Mouse (Mus musculus) lung, postnatal 10 days (tissue): ENCODE results near the gene Tmem184b.

Source experiments
- DNase-seq: peaks from one replicate; pipeline ENCODE4 v3.0.0; 2021

Gene Tmem184b

GRCm38 (mm10) chr15:79429527-79429926, 26.2 kb upstream of the Tmem184b start:
- DNase-seq, result no peak

GRCm38 (mm10) chr15:79428616-79429015, 25.2 kb upstream of the Tmem184b start:
- no peak for DNase-seq

- no peak for DNase-seq
Observed at GRCm38 (mm10) chr15:79427516-79427915, 24.1 kb upstream of the Tmem184b start.

- peak; percentile 69 for DNase-seq
Observed at GRCm38 (mm10) chr15:79425516-79425915, 22.1 kb upstream of the Tmem184b start.

GRCm38 (mm10) chr15:79424602-79425001, 21.2 kb upstream of the Tmem184b start:
- DNase-seq, result no peak

GRCm38 (mm10) chr15:79422715-79423243, 19.4 kb upstream of the Tmem184b start:
- no peak for DNase-seq

- no peak for DNase-seq
Observed at GRCm38 (mm10) chr15:79418677-79419076, 15.3 kb upstream of the Tmem184b start.

- no peak for DNase-seq
Observed at GRCm38 (mm10) chr15:79418265-79418664, 14.9 kb upstream of the Tmem184b start.

- DNase-seq, result no peak
Observed at GRCm38 (mm10) chr15:79417379-79417778, 14.0 kb upstream of the Tmem184b start.

- DNase-seq, result no peak
Observed at GRCm38 (mm10) chr15:79416460-79417085, 13.2 kb upstream of the Tmem184b start.

- DNase-seq, result no peak
Observed at GRCm38 (mm10) chr15:79414513-79414912, 11.1 kb upstream of the Tmem184b start.

GRCm38 (mm10) chr15:79413802-79414201, 10.4 kb upstream of the Tmem184b start:
- DNase-seq, result no peak

GRCm38 (mm10) chr15:79413201-79413600, 9.8 kb upstream of the Tmem184b start:
- DNase-seq, result no peak

- DNase-seq, result no peak
Observed at GRCm38 (mm10) chr15:79411363-79412065, 8.1 kb upstream of the Tmem184b start.

GRCm38 (mm10) chr15:79409077-79409573, 5.8 kb upstream of the Tmem184b start:
- no peak for DNase-seq

GRCm38 (mm10) chr15:79406564-79406963, 3.2 kb upstream of the Tmem184b start:
- DNase-seq, result no peak

- no peak for DNase-seq
Observed at GRCm38 (mm10) chr15:79404277-79404676, 908 bp upstream of the Tmem184b start.

- no peak for DNase-seq
Observed at GRCm38 (mm10) chr15:79403763-79404210, 418 bp upstream of the Tmem184b start.

- DNase-seq, result no peak
Observed at GRCm38 (mm10) chr15:79402176-79402575, 1.2 kb downstream of the Tmem184b start.

GRCm38 (mm10) chr15:79400975-79401365, 2.4 kb downstream of the Tmem184b start:
- no peak for DNase-seq

- no peak for DNase-seq
Observed at GRCm38 (mm10) chr15:79400134-79400974, 3.0 kb downstream of the Tmem184b start.

GRCm38 (mm10) chr15:79399231-79400052, 3.9 kb downstream of the Tmem184b start:
- no peak for DNase-seq
